Mouse (Mus musculus) G1E (cell line): ENCODE data around the gene Tpd52l1.

Experiments
- CTCF ChIP-seq: IDR thresholded peaks from 2 replicates; pipeline ENCODE4 v1.5.1; 2012; ENCODE audit warnings: low read depth, low read length, inconsistent platforms, mixed read lengths
- GATA1 ChIP-seq: IDR thresholded peaks from 2 replicates; pipeline ENCODE4 v1.6.1; 2012; ENCODE audit warnings: borderline replicate concordance, low read length, inconsistent platforms, mixed read lengths
- POLR2AphosphoS5 ChIP-seq: IDR thresholded peaks from 2 replicates; pipeline ENCODE4 v1.6.1; 2012; ENCODE audit warnings: low read depth, low read length, inconsistent platforms; ENCODE audit not compliant: insufficient replicate concordance
- TAL1 ChIP-seq: conservative IDR thresholded peaks from 2 replicates; pipeline ENCODE4 v1.6.1; 2012; ENCODE audit warnings: low read depth, low read length, inconsistent platforms, mixed read lengths

GRCm38 (mm10) chr10:31336432-31336831 is 109.3 kb downstream of the Tpd52l1 start:
- TF ChIP-seq CTCF (no peak), TAL1 (no peak), GATA1 (no peak), POLR2AphosphoS5 (no peak)
